Mouse (Mus musculus) midbrain, embryonic 14.5 days (tissue): Measurements from ENCODE around the gene Prr5. TPM values are rescaled to one million over a fixed set of nuclear protein-coding genes. Genes with fewer than 3 reads are reported as not detected.
A peak's percentile ranks its signal among the peaks of the same experiment; 100 is the strongest.

ENCODE experiments used
- ATAC-seq: fragments of 200-750 bp; cut with Nextera tagmentation; 2 replicates; pipeline ENCODE4 v1.8.0; 2017; ENCODE audit warnings: moderate number of reproducible peaks, moderate library complexity; ENCODE audit not compliant: low FRiP score, low TSS enrichment
- DNase-seq: peaks from one replicate; pipeline ENCODE4 v3.0.0-alpha.2; 2015
- H3K27ac ChIP-seq: fragments of 300-500 bp; sonication (generic); replicated peaks from 2 replicates; pipeline ENCODE4 v1.5.1; 2014; ENCODE audit warnings: mild to moderate bottlenecking, low read depth, low read length, moderate library complexity
- H3K27me3 ChIP-seq: fragments of 300-500 bp; sonication (generic); 2 replicates; pipeline ENCODE4 v1.6.1; 2014; ENCODE audit warnings: low read length, control low read depth, mixed read lengths; ENCODE audit not compliant: control insufficient read depth, insufficient read depth
- H3K36me3 ChIP-seq: fragments of 300-500 bp; sonication (generic); 2 replicates; pipeline ENCODE4 v1.6.1; 2014; ENCODE audit warnings: low read length, control low read depth; ENCODE audit not compliant: control insufficient read depth, insufficient read depth
- H3K4me1 ChIP-seq: fragments of 300-500 bp; sonication (generic); 2 replicates; pipeline ENCODE4 v1.6.1; 2014; ENCODE audit warnings: mild to moderate bottlenecking, antibody characterized with exemption, low read length, control low read depth; ENCODE audit not compliant: control insufficient read depth, insufficient read depth
- H3K4me2 ChIP-seq: fragments of 300-500 bp; sonication (generic); 2 replicates; pipeline ENCODE4 v1.6.1; 2014; ENCODE audit warnings: mild to moderate bottlenecking, low read length, moderate library complexity
- H3K4me3 ChIP-seq: fragments of 300-500 bp; sonication (generic); replicated peaks from 2 replicates; pipeline ENCODE4 v1.5.1; 2014; ENCODE audit warnings: low read depth, low read length
- H3K9ac ChIP-seq: fragments of 300-500 bp; sonication (generic); replicated peaks from 2 replicates; pipeline ENCODE4 v1.6.1; 2014; ENCODE audit warnings: mild to moderate bottlenecking, low read length, moderate library complexity
- H3K9me3 ChIP-seq: fragments of 300-500 bp; sonication (generic); 2 replicates; pipeline ENCODE4 v1.6.1; 2016; ENCODE audit warnings: low read length, control low read depth, mixed read lengths; ENCODE audit not compliant: control insufficient read depth
- WGBS: fragments of 180-500 bp; shearing (Covaris S2); extraction: QIAGEN DNeasy Blood & Tissue Kit; methylation state at CpG from one replicate; pipeline ENCODE4 v1.1.7; 2014; 5-methylcytosine and 5-hydroxymethylcytosine counted together
- polyA plus RNA-seq: library from polyadenylated mRNA; unstranded; fragments of >200 nt; fragmentation: Nextera tagmentation; extraction: Ambion mirVana; gene quantifications from 2 replicates; pipeline ENCODE4 v1.2.1, GENCODE M21; 2014

The Prr5 gene
- polyA plus RNA-seq, 1 experiment from 2014 or later, result 19.5 TPM

- H3K4me3 ChIP-seq, result peak overlapping the region; percentile 44
- no peak overlapping the region for H3K27ac ChIP-seq
- H3K36me3 ChIP-seq, result no peaks in the 10 kb centered on the region
- DNase-seq (peak; percentile 67), ATAC-seq (peak; percentile 60; the same call in 1 of the 2 replicates)
- peak overlapping the region; percentile 36 for H3K9ac ChIP-seq
- under 1% methylated on average over 70 of the region's 77 CpGs for WGBS
- H3K4me2 ChIP-seq, result peak overlapping the region; percentile 90
- H3K27me3 ChIP-seq, result peaks cover 30% of the 10 kb centered on the region
- H3K9me3 ChIP-seq, result no peaks in the 10 kb centered on the region
- peaks cover 6% of the 10 kb centered on the region; the same call in 1 of the 2 replicates for H3K4me1 ChIP-seq
These were observed 11.4 kb downstream of the Prr5 start for GRCm38 (mm10) chr15:84680545-84681454.

GRCm38 (mm10) chr15:84681455-84682193 is 12.2 kb downstream of the Prr5 start:
- ATAC-seq, result no peak

GRCm38 (mm10) chr15:84682206-84682605 is 12.8 kb downstream of the Prr5 start:
- 69% methylated on average over 3 of the region's 3 CpGs for WGBS
- no peak overlapping the region for H3K27ac ChIP-seq
- no peaks in the 10 kb centered on the region for H3K9me3 ChIP-seq
- ATAC-seq (no peak), DNase-seq (no peak)
- no peak overlapping the region; the same call in 1 of the 2 replicates for H3K4me2 ChIP-seq
- H3K4me3 ChIP-seq, result no peak overlapping the region
- H3K36me3 ChIP-seq, result no peaks in the 10 kb centered on the region
- H3K4me1 ChIP-seq, result peaks cover 6% of the 10 kb centered on the region; the same call in 1 of the 2 replicates
- peaks cover 30% of the 10 kb centered on the region for H3K27me3 ChIP-seq
- H3K9ac ChIP-seq, result no peak overlapping the region

More at GRCm38 (mm10) chr15:84681455-84682193, 12.2 kb downstream of the Prr5 start:
- no peak overlapping the region for H3K27ac ChIP-seq
- H3K36me3 ChIP-seq, result no peaks in the 10 kb centered on the region
- peak; percentile 46 for DNase-seq
- WGBS, result 2% methylated on average over 31 of the region's 31 CpGs
- H3K4me2 ChIP-seq, result peak overlapping the region; percentile 90
- H3K4me3 ChIP-seq, result peak overlapping the region; percentile 44
- peaks cover 30% of the 10 kb centered on the region for H3K27me3 ChIP-seq
- H3K9ac ChIP-seq, result peak overlapping the region; percentile 36
- no peaks in the 10 kb centered on the region for H3K9me3 ChIP-seq
- H3K4me1 ChIP-seq, result peaks cover 6% of the 10 kb centered on the region; the same call in 1 of the 2 replicates

DNA sequence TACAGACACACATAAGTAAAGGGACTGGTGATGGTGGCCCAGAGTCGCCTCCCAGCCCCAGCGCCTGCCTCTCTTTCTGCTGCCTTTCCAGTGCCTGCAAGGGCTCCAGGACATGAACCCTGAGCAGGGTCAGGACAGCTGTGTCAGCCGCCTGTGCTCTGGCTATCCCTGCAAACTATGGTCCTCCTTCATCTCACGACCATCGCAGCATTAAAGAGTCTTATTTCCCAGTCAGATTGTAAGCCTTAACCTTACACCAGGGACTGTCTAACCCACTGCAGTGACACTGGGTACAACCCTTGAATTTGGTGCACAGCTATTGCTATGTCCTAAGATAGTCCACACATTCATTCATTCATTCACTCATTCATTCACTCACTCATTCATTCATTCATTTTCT is 13.4 kb downstream of the Prr5 start:
- H3K4me3 ChIP-seq, result no peak overlapping the region
- H3K9ac ChIP-seq, result no peak overlapping the region
- no peaks in the 10 kb centered on the region for H3K9me3 ChIP-seq
- 70% methylated on average over 5 of the region's 5 CpGs for WGBS
- H3K4me2 ChIP-seq, result no peak overlapping the region
- H3K36me3 ChIP-seq, result no peaks in the 10 kb centered on the region
- no peak overlapping the region for H3K27ac ChIP-seq
- peaks cover 30% of the 10 kb centered on the region for H3K27me3 ChIP-seq
- ATAC-seq (no peak), DNase-seq (no peak)
- peaks cover 6% of the 10 kb centered on the region; the same call in 1 of the 2 replicates for H3K4me1 ChIP-seq

DNA sequence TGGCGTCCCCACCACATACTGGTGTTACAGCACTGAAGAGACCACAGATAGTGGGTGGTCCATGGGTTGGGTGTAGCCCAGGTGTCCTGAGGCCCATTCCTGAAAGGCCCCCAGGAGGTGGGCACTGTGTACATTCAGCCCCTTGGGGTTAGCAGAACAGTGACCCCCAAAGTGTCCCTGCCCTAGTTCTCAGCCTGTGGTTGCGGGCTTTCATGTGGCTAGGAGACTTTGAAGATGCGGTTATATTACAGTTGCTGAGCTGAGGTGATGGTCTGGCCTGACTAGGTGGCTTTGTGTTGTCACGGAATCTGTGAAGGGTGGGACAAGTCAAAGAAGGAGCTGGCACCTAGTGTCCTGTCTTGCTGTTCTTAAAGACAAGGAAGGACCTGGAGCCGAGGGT is 15.1 kb downstream of the Prr5 start:
- ATAC-seq (no peak), DNase-seq (no peak)
- no peak overlapping the region for H3K27ac ChIP-seq
- WGBS, result 67% methylated on average over 5 of the region's 5 CpGs
- H3K9ac ChIP-seq, result no peak overlapping the region
- H3K27me3 ChIP-seq, result peaks cover 30% of the 10 kb centered on the region
- no peaks in the 10 kb centered on the region for H3K9me3 ChIP-seq
- peaks cover 6% of the 10 kb centered on the region; the same call in 1 of the 2 replicates for H3K4me1 ChIP-seq
- H3K4me3 ChIP-seq, result no peak overlapping the region
- H3K4me2 ChIP-seq, result no peak overlapping the region
- H3K36me3 ChIP-seq, result 0 out of 2 replicates have a peak, but pooled peaks cover 5% of the 10 kb centered on the region

- ATAC-seq (no peak), DNase-seq (no peak)
- H3K36me3 ChIP-seq, result peaks cover 12% of the 10 kb centered on the region; the same call in 1 of the 2 replicates
- 82% methylated on average over 3 of the region's 3 CpGs for WGBS
- H3K27me3 ChIP-seq, result peaks cover 23% of the 10 kb centered on the region
- H3K9ac ChIP-seq, result no peak overlapping the region
- H3K9me3 ChIP-seq, result no peaks in the 10 kb centered on the region
- H3K4me1 ChIP-seq, result peaks cover 6% of the 10 kb centered on the region; the same call in 1 of the 2 replicates
- no peak overlapping the region for H3K4me2 ChIP-seq
- no peak overlapping the region for H3K27ac ChIP-seq
- H3K4me3 ChIP-seq, result no peak overlapping the region
These were observed 16.0 kb downstream of the Prr5 start for GRCm38 (mm10) chr15:84685417-84685816.

GRCm38 (mm10) chr15:84687904-84688303 is 18.5 kb downstream of the Prr5 start:
- ATAC-seq (no peak), DNase-seq (no peak)
- WGBS, result 83% methylated on average over 14 of the region's 14 CpGs
- Histone ChIP-seq H3K27me3 (0 out of 2 replicates have a peak, but pooled peaks cover under 1% of the 10 kb centered on the region), H3K4me1 (no peaks in the 10 kb centered on the region), H3K4me2 (no peak overlapping the region), H3K27ac (no peak overlapping the region), H3K4me3 (no peak overlapping the region), H3K9ac (no peak overlapping the region), H3K36me3 (peaks cover 15% of the 10 kb centered on the region; the same call in 1 of the 2 replicates), H3K9me3 (no peaks in the 10 kb centered on the region)

DNA sequence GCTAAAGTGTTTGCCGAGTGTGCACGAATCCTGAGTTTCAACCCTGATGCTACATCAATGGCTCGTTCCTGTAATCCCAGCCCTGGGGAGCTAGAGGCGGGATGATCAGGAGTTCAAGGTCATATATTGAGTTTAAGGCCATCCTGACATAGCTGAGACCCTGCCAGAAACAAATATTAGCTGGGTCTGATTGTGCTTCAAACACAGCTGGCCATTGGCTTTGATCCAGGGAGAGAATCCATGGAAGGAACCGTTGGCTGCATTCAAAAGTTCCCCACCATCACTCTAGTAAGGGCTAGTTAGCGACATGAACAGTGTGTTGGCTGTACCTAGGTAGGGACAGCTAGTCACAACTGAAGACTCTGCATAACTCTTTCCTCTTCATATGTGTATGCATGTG is 19.9 kb downstream of the Prr5 start:
- H3K9me3 ChIP-seq, result no peaks in the 10 kb centered on the region
- DNase-seq (no peak), ATAC-seq (no peak)
- 87% methylated on average over 6 of the region's 6 CpGs for WGBS
- no peak overlapping the region for H3K4me3 ChIP-seq
- no peaks in the 10 kb centered on the region for H3K4me1 ChIP-seq
- no peak overlapping the region for H3K9ac ChIP-seq
- H3K27ac ChIP-seq, result no peak overlapping the region
- no peak overlapping the region for H3K4me2 ChIP-seq
- H3K36me3 ChIP-seq, result peaks cover 20% of the 10 kb centered on the region; the same call in 1 of the 2 replicates
- no peaks in the 10 kb centered on the region for H3K27me3 ChIP-seq
